In genomic region chr2:109129921-109130320, GRCm38 (mm10) we compare ENCODE assay signal across 29 mouse cellular contexts.
"Had no signal": no experiment of that assay in that cellular context is flagged by ENCODE, and none has a peak within 500 bp of the region (broad histone marks: within the 10 kb centered on the region; RNA-seq: fewer than 3 reads in every experiment).

No protein-coding gene starts in this region.

- H3K27ac ChIP-seq: left cerebral cortex, adult 2 months; limb, embryonic 10.5 days; limb, embryonic 12.5 days; limb, embryonic 13.5 days; limb, embryonic 15.5 days; liver, embryonic 12.5 days; liver, embryonic 13.5 days; liver, embryonic 14.5 days; liver, embryonic 15.5 days; lung, embryonic 15.5 days; macrophage; midbrain, embryonic 12.5 days; neural tube, embryonic 12.5 days; neural tube, embryonic 13.5 days had no signal

- H3K9ac ChIP-seq: limb, embryonic 12.5 days; limb, embryonic 13.5 days; limb, embryonic 15.5 days; liver, embryonic 12.5 days; liver, embryonic 13.5 days; liver, embryonic 14.5 days; liver, embryonic 15.5 days; liver, postnatal 0 days; lung, embryonic 14.5 days; lung, embryonic 15.5 days; midbrain, embryonic 12.5 days; neural tube, embryonic 12.5 days; neural tube, embryonic 13.5 days had no signal

- H3K9me3 ChIP-seq: limb, embryonic 10.5 days; limb, embryonic 12.5 days; limb, embryonic 13.5 days; limb, embryonic 15.5 days; liver, embryonic 12.5 days; liver, embryonic 13.5 days; liver, embryonic 15.5 days; lung, embryonic 15.5 days; megakaryocyte, embryonic 14.5 days; midbrain, embryonic 12.5 days; neural tube, embryonic 12.5 days; neural tube, embryonic 13.5 days had no signal

- DNase-seq: left cerebral cortex, postnatal 4 days; liver; liver, embryonic 13.5 days; liver, postnatal 0 days; lung, adult 18-20 months; lung, adult 2 months; lung, embryonic 14.5 days; lung, postnatal 10 days; lung, postnatal 14 days; lung, postnatal 36 days; lung, postnatal 4 days had no signal

- H3K27me3 ChIP-seq: limb, embryonic 12.5 days; limb, embryonic 13.5 days; limb, embryonic 15.5 days; liver, embryonic 12.5 days; liver, embryonic 13.5 days; liver, embryonic 15.5 days; lung, embryonic 15.5 days; megakaryocyte, embryonic 14.5 days; midbrain, embryonic 12.5 days; neural tube, embryonic 12.5 days; neural tube, embryonic 13.5 days had no signal

- ATAC-seq: liver, embryonic 12.5 days; liver, postnatal 0 days; lung, postnatal 0 days had no signal

- H3K4me2 ChIP-seq: limb, embryonic 12.5 days; limb, embryonic 13.5 days; limb, embryonic 15.5 days; liver, embryonic 11.5 days; liver, embryonic 12.5 days; liver, embryonic 13.5 days; liver, embryonic 15.5 days; lung, embryonic 14.5 days; lung, embryonic 15.5 days; midbrain, embryonic 11.5 days; midbrain, embryonic 12.5 days; neural tube, embryonic 12.5 days; neural tube, embryonic 13.5 days had no signal

- H3K4me1 ChIP-seq: limb, embryonic 10.5 days; limb, embryonic 12.5 days; limb, embryonic 13.5 days; limb, embryonic 15.5 days; liver, embryonic 12.5 days; liver, embryonic 13.5 days; liver, embryonic 15.5 days; lung, embryonic 15.5 days; megakaryocyte, embryonic 14.5 days; midbrain, embryonic 12.5 days; neural tube, embryonic 12.5 days; neural tube, embryonic 13.5 days had no signal

- H3K36me3 ChIP-seq: limb, embryonic 10.5 days; limb, embryonic 12.5 days; limb, embryonic 13.5 days; limb, embryonic 15.5 days; liver, embryonic 12.5 days; liver, embryonic 13.5 days; liver, embryonic 15.5 days; lung, embryonic 15.5 days; midbrain, embryonic 12.5 days; neural tube, embryonic 12.5 days; neural tube, embryonic 13.5 days had no signal

- H3K4me3 ChIP-seq: left cerebral cortex, adult 2 months; limb, embryonic 10.5 days; limb, embryonic 12.5 days; limb, embryonic 13.5 days; limb, embryonic 15.5 days; liver, embryonic 12.5 days; liver, embryonic 13.5 days; liver, embryonic 15.5 days; lung, embryonic 15.5 days; megakaryocyte, embryonic 14.5 days; midbrain, embryonic 12.5 days; myocyte; neural tube, embryonic 12.5 days; neural tube, embryonic 13.5 days had no signal
